Mouse (Mus musculus) hindbrain, embryonic 10.5 days (tissue): ENCODE measurements around the gene Lrrfip1. TPM values are rescaled to one million over a fixed set of nuclear protein-coding genes. Genes with fewer than 3 reads are reported as not detected.

Experiments used
- DNase-seq: peaks from one replicate; pipeline ENCODE4 v3.0.0-alpha.2; 2017; ENCODE audit warnings: low spot score
- H3K27ac ChIP-seq: fragments of 300-500 bp; sonication (generic); 2 replicates; pipeline ENCODE4 v1.5.1; 2016; ENCODE audit warnings: mild to moderate bottlenecking, moderate library complexity
- H3K27me3 ChIP-seq: fragments of 300-500 bp; sonication (generic); 2 replicates; pipeline ENCODE4 v1.6.1; 2016; ENCODE audit warnings: mild to moderate bottlenecking; ENCODE audit not compliant: poor library complexity, insufficient read depth, severe bottlenecking
- H3K36me3 ChIP-seq: fragments of 300-500 bp; sonication (generic); 2 replicates; pipeline ENCODE4 v1.6.1; 2016; ENCODE audit warnings: mild to moderate bottlenecking, moderate library complexity
- H3K4me1 ChIP-seq: fragments of 300-500 bp; sonication (generic); replicated peaks from 2 replicates; pipeline ENCODE4 v1.6.1; 2016; ENCODE audit warnings: mild to moderate bottlenecking
- H3K4me3 ChIP-seq: fragments of 300-500 bp; sonication (generic); 2 replicates; pipeline ENCODE4 v1.5.1; 2016; ENCODE audit warnings: mild to moderate bottlenecking, moderate library complexity
- H3K9me3 ChIP-seq: fragments of 300-500 bp; sonication (generic); 2 replicates; pipeline ENCODE4 v1.6.1; 2016; ENCODE audit warnings: mild to moderate bottlenecking, moderate library complexity
- WGBS: fragments of 180-500 bp; shearing (Covaris S2); methylation state at CpG from one replicate; pipeline ENCODE4 v1.1.7; 2016; 5-methylcytosine and 5-hydroxymethylcytosine counted together
- polyA plus RNA-seq: library from polyadenylated mRNA; unstranded; fragments of >200 nt; fragmentation: Nextera tagmentation; extraction: Ambion mirVana; gene quantifications from 2 replicates; pipeline ENCODE4 v1.2.1, GENCODE M21; 2016

Lrrfip1 gene
- polyA plus RNA-seq, 1 experiment from 2014 or later = 18.3 TPM

DNA sequence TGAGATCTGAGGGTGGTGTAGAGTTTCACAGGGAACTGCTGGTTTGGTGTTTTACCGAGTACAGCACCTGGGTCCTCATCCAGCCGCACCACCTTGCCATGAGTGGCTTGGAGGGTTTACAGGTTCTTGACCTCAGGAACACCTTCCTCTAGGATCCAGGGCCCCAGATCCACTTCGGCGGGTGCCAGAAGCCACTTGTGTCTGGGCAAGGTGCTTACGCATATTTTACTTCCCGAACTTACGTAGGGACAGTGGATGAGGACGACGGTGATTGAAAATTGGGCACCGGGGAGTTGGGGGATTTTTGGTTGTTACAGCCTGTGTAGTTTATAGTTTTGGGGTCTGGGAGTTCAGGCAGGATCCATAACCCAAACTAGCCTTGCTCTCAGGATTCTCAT is 55.5 kb downstream of the Lrrfip1 start:
- H3K4me1 ChIP-seq = peaks cover 53% of the 10 kb centered on the region

DNA sequence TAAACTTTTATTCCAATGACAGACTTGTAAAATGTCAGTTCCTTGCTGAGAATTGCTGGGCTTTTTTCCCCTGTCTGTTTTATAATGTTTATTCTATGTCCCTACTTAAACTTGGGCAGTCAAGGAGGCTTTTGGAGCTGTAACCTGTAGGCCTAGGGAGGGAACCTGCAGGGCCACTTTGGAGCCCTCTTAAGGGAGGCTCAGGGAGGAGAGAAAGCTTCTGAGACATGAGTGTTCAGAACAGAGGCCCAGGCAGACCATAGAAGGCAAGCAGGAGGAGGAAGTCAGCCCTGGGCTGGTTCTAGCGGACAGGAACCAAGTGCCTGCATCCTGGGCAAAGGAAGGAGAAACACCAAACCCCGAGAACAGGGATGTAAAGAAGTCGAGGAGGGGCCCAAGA is 56.3 kb downstream of the Lrrfip1 start:
- no peaks in the 10 kb centered on the region for H3K9me3 ChIP-seq
- peak overlapping the region; percentile 45; the same call in 1 of the 2 replicates for H3K27ac ChIP-seq
- peaks cover 53% of the 10 kb centered on the region for H3K4me1 ChIP-seq
- peaks cover 32% of the 10 kb centered on the region for H3K27me3 ChIP-seq
- 81% methylated on average over 3 of the region's 3 CpGs for WGBS
- no peaks in the 10 kb centered on the region for H3K36me3 ChIP-seq
- DNase-seq = no peak
- H3K4me3 ChIP-seq = peak overlapping the region; percentile 6; the same call in 1 of the 2 replicates

More for the DNA sequence above, 55.5 kb downstream of the Lrrfip1 start:
- H3K9me3 ChIP-seq = no peaks in the 10 kb centered on the region
- H3K27me3 ChIP-seq = peaks cover 32% of the 10 kb centered on the region
- DNase-seq = no peak
- WGBS = 52% methylated on average over 10 of the region's 10 CpGs
- H3K27ac ChIP-seq = 0 out of 2 replicates have a peak overlapping the region, but pooled peaks have one; percentile 45
- peak overlapping the region; percentile 69 for H3K4me3 ChIP-seq
- no peaks in the 10 kb centered on the region for H3K36me3 ChIP-seq

DNA sequence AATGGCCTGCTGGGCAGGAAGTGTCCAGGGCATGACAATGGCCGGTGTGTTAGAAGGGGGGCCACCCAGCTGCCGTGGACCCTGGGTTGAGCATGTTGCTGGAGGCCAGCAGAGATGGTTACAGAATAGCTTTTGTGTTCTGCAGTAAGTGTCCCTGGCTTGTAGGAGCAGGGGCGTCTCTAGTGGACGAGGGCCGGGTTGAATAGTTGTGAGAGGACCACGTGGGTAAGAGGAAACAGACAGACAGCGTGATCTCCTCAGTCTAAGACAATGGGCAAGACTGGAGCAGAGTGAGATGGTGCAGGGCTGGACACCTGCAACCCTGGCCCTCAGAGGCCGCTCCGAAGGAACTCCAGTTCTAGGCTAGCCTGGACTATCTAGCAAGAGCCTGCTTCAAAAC is 57.2 kb downstream of the Lrrfip1 start:
- Histone ChIP-seq H3K4me3 (no peak overlapping the region), H3K4me1 (peaks cover 56% of the 10 kb centered on the region), H3K27ac (0 out of 2 replicates have a peak overlapping the region, but pooled peaks have one; percentile 12), H3K9me3 (no peaks in the 10 kb centered on the region), H3K36me3 (no peaks in the 10 kb centered on the region), H3K27me3 (peaks cover 32% of the 10 kb centered on the region)
- WGBS = 63% methylated on average over 9 of the region's 9 CpGs
- DNase-seq = no peak

DNA sequence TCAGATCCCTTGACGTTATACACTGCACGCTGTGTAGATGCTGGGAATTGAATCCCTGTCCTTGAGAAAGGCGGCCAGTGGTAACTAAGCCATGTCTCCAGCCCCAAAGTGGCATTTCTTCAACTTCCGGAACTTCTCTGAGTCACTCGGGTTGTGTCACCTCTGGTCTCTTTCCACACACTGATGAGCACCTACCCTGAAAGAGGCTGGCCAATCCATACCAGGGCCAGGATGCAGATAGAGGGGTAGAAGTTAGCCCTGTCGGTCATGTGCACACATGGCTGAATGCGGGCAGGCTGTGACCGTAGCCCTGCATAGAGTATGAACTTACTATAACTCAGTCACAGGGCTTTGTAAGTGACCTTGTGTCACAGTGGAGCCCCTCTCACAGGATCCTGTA is 57.9 kb downstream of the Lrrfip1 start:
- Histone ChIP-seq H3K4me1 (peaks cover 58% of the 10 kb centered on the region), H3K27ac (no peak overlapping the region), H3K36me3 (no peaks in the 10 kb centered on the region), H3K4me3 (no peak overlapping the region), H3K9me3 (no peaks in the 10 kb centered on the region), H3K27me3 (peaks cover 26% of the 10 kb centered on the region)
- WGBS = 92% methylated on average over 8 of the region's 8 CpGs
- DNase-seq = no peak

DNA sequence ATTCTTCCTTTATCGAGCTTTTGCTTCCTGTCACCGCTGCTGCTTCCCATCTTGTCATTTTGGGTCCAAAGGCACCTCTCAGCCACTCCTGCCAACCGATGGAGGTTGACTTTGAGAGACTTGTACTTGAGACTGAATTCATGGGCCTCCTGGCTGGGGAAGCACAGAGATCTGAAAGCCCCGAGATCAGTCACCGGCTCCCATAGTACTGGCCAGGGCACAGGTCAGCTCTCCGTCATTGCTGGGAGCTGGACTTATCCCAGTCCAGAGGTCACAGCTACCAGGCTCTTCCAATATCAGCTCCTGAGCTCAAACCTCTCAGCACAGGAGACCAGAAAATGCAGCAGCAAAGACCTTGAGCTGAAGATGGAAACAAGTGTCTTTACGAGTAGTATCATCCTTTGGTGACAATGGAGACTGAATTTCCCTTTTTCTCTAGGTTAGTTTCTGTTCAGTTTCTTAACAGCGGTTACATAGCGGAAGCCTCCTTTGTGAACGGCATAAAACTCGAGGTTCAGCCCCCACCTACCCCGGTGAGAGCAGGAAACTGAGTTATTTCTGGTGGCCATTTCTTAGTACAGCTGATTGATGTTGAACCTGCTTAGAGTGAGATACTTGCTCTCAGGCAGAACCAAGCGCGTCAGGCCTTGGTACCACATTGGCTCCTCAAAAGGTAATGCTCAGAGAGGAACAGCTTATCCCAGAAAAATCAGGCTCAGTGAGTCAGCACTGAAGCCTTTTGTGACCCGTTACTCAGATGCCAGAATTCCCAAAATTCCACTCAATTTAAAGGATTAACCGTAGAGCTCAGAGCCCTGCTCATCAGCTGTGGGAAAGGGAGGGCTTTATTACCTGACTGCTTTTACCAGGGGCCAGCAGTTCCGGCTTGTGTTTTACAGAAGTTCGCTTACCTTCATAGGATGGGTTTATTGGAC is 59.0 kb downstream of the Lrrfip1 start:
- H3K36me3 ChIP-seq = no peaks in the 10 kb centered on the region
- H3K4me3 ChIP-seq = no peak overlapping the region
- peaks cover 59% of the 10 kb centered on the region for H3K4me1 ChIP-seq
- WGBS = 85% methylated on average over 18 of the region's 18 CpGs
- DNase-seq = no peak
- H3K27me3 ChIP-seq = peaks cover 15% of the 10 kb centered on the region
- H3K9me3 ChIP-seq = no peaks in the 10 kb centered on the region
- H3K27ac ChIP-seq = no peak overlapping the region

GRCm38 (mm10) chr1:91058251-91058650 is 59.7 kb downstream of the Lrrfip1 start:
- peaks cover 59% of the 10 kb centered on the region for H3K4me1 ChIP-seq
- no peak for DNase-seq
- no peaks in the 10 kb centered on the region for H3K9me3 ChIP-seq
- H3K4me3 ChIP-seq = no peak overlapping the region
- WGBS = 76% methylated on average over 6 of the region's 6 CpGs
- no peaks in the 10 kb centered on the region for H3K36me3 ChIP-seq
- no peak overlapping the region for H3K27ac ChIP-seq
- H3K27me3 ChIP-seq = peaks cover 15% of the 10 kb centered on the region

GRCm38 (mm10) chr1:91059792-91060604 is 61.5 kb downstream of the Lrrfip1 start:
- Histone ChIP-seq H3K9me3 (no peaks in the 10 kb centered on the region), H3K4me1 (peaks cover 42% of the 10 kb centered on the region), H3K27ac (no peak overlapping the region), H3K27me3 (no peaks in the 10 kb centered on the region), H3K4me3 (no peak overlapping the region), H3K36me3 (no peaks in the 10 kb centered on the region)
- WGBS = 75% methylated on average over 9 of the region's 9 CpGs
- no peak for DNase-seq

GRCm38 (mm10) chr1:91061105-91061504 is 62.6 kb downstream of the Lrrfip1 start:
- no peak for DNase-seq
- H3K36me3 ChIP-seq = no peaks in the 10 kb centered on the region
- no peaks in the 10 kb centered on the region for H3K27me3 ChIP-seq
- H3K4me3 ChIP-seq = no peak overlapping the region
- no peak overlapping the region for H3K27ac ChIP-seq
- WGBS = 71% methylated on average over 4 of the region's 4 CpGs
- H3K4me1 ChIP-seq = peaks cover 31% of the 10 kb centered on the region
- no peaks in the 10 kb centered on the region for H3K9me3 ChIP-seq

DNA sequence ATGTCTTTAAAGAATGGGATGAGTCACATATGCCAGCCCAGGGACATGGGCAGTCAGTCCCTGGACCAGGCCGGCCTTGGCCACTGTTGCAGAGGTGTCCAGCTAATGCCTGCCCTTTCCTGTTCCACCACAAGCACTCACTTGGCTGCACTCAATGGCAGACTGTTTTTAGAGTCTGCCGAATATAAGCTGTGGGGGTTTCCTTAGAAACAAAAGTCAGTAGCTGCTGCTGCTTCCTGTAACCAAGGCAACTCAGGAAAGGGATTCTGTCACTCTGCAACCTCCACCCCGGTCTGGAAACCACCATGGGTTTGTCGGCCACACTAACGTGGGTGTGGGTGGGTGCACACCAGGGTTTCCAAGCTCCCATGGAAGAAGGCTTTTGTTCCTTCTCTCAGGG is 63.8 kb downstream of the Lrrfip1 start:
- Histone ChIP-seq H3K36me3 (no peaks in the 10 kb centered on the region), H3K9me3 (no peaks in the 10 kb centered on the region), H3K4me1 (peaks cover 25% of the 10 kb centered on the region), H3K27ac (peak overlapping the region; percentile 59; the same call in 1 of the 2 replicates), H3K4me3 (no peak overlapping the region), H3K27me3 (no peaks in the 10 kb centered on the region)
- DNase-seq = no peak
- 27% methylated on average over 5 of the region's 5 CpGs for WGBS

DNA sequence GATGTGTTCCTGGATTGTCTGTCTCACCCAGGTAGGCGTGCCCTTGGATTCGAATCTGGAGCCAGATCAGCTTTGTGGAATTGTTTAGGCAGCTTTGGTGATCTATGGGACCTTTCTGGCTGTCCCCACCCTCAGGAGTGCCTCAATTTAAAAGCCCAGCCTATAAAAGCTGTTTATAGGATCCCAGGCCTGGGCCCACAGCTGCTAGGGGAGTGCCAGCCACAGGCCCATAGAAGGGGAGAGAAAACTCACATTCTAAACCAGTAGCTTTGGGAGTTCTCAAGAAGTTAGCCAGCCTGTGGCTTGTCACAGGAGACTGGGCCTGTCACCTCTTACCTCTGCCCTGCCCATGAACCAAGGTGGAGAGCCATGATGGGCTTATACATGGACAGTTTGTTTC is 65.5 kb downstream of the Lrrfip1 start:
- no peak for DNase-seq
- no peak overlapping the region for H3K4me3 ChIP-seq
- H3K9me3 ChIP-seq = no peaks in the 10 kb centered on the region
- 85% methylated on average over 2 of the region's 2 CpGs for WGBS
- H3K27ac ChIP-seq = no peak overlapping the region
- no peaks in the 10 kb centered on the region for H3K36me3 ChIP-seq
- H3K4me1 ChIP-seq = peaks cover 28% of the 10 kb centered on the region
- H3K27me3 ChIP-seq = no peaks in the 10 kb centered on the region

DNA sequence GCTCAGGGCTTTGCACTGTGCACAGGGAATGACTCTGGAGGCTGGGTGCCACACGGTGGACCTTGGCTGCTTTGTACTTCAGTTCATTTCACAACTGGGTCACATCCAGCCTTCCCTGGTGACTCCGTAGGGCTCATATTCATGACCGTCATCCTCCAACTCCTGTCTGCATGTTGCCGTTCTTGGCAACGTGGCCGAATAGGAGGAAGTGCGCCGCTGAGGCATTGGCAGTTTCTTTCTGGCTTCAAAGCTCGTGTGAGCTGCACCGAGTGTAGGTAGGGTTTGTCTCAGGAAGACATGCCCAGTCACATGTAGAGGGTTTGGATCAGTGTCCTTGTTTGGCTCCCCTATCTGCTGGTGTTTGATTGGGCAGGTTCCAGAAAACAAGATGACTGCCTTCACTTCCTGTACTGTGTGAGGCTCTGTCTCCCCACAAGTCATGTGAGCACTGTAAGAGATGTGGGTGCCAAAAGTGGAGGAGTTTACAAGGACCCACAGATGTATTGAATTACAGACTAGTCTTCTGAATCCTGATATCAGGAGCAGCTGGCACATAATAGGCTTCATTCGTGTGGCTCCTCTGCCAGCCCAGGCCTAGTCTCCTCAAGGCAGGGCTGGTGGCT is 66.5 kb downstream of the Lrrfip1 start:
- peaks cover 28% of the 10 kb centered on the region for H3K4me1 ChIP-seq
- no peak overlapping the region for H3K4me3 ChIP-seq
- H3K27ac ChIP-seq = 0 out of 2 replicates have a peak overlapping the region, but pooled peaks have one; percentile 4
- H3K27me3 ChIP-seq = no peaks in the 10 kb centered on the region
- no peaks in the 10 kb centered on the region for H3K9me3 ChIP-seq
- no peak for DNase-seq
- no peaks in the 10 kb centered on the region for H3K36me3 ChIP-seq
- 92% methylated on average over 11 of the region's 11 CpGs for WGBS

GRCm38 (mm10) chr1:91066061-91066460 is 67.5 kb downstream of the Lrrfip1 start:
- Histone ChIP-seq H3K27me3 (no peaks in the 10 kb centered on the region), H3K27ac (no peak overlapping the region), H3K4me1 (peaks cover 23% of the 10 kb centered on the region), H3K36me3 (no peaks in the 10 kb centered on the region), H3K9me3 (no peaks in the 10 kb centered on the region), H3K4me3 (no peak overlapping the region)
- WGBS = 91% methylated on average over 6 of the region's 6 CpGs
- no peak for DNase-seq
